Mouse (Mus musculus): ENCODE measurements around the gene Rasal2. TPM values are rescaled to one million over a fixed set of nuclear protein-coding genes. Genes with fewer than 3 reads are reported as not detected.

Rasal2 gene
- total and polyA plus RNA-seq, 3 experiments = 1.5 to 2.6 (median 1.7) TPM

GRCm38 (mm10) chr1:157346661-157347060 lies 65.7 kb downstream of the Rasal2 start:
- H3K9ac ChIP-seq (ENCODE audit: insufficient read depth, low read depth) = no peak overlapping the region
- no peak overlapping the region for H3K27ac ChIP-seq (ENCODE audit: insufficient read depth, low read depth)
- in situ Hi-C loops (cut with MboI; ENCODE audit: low pct_ligation_motif_present, low pct_unique_long_range_greater_than_20kb, low sequenced_read_pairs) (no loop called here), dilution Hi-C loops (cut with MboI; ENCODE audit: extremely low pct_ligation_motif_present, extremely low pct_unique_long_range_greater_than_20kb, low sequenced_read_pairs) (no loop called here)
- no peak overlapping the region for H3K4me3 ChIP-seq (replicated peaks in 1 of 3; ENCODE audit: low read depth in 2 of 3, low read length in 2 of 3, poor library complexity in 1 of 3)
- no peaks in the 10 kb centered on the region for H3K36me3 ChIP-seq (replicated peaks in 1 of 2; ENCODE audit: control insufficient read depth in 1 of 2, insufficient read depth in 1 of 2, low read length in 1 of 2)
- no peak overlapping the region for H3K4me2 ChIP-seq (ENCODE audit: insufficient read depth, low read depth, poor library complexity, severe bottlenecking)
- no peaks in the 10 kb centered on the region for H3K79me2 ChIP-seq (replicated peaks; ENCODE audit: control insufficient read depth, extremely low read depth, insufficient read depth, poor library complexity, severe bottlenecking)
- H3K27me3 ChIP-seq (replicated peaks) = no peaks in the 10 kb centered on the region
- H3K9me3 ChIP-seq (replicated peaks; ENCODE audit: low read length) = no peaks in the 10 kb centered on the region
- DNase-seq (ENCODE audit: extremely low read depth) = no peak
- H3K4me1 ChIP-seq (ENCODE audit: control insufficient read depth in 1 of 2, insufficient read depth in 2 of 2) = no peaks in the 10 kb centered on the region
- TF ChIP-seq KAT2A (IDR thresholded peaks at IDR 0.05; ENCODE audit: insufficient replicate concordance, low read length) (no peak), MAZ (IDR thresholded peaks at IDR 0.05; ENCODE audit: low read depth, low read length) (no peak), BHLHE40 (IDR thresholded peaks at IDR 0.05; ENCODE audit: low read depth, low read length) (no peak), CHD1 (IDR thresholded peaks at IDR 0.05; ENCODE audit: low read depth, low read length) (no peak), SMC3 (IDR thresholded peaks at IDR 0.05; ENCODE audit: low read depth, low read length) (no peak), UBTF (IDR thresholded peaks at IDR 0.05; ENCODE audit: low read depth, low read length) (no peak), MEF2A (IDR thresholded peaks at IDR 0.05; ENCODE audit: borderline replicate concordance, low read depth, low read length) (no peak), MAX (IDR thresholded peaks at IDR 0.05; ENCODE audit: low read length) (no peak), CTCF (conservative IDR thresholded peaks at IDR 0.05 in 1 of 2, IDR thresholded peaks at IDR 0.05 in 1 of 2; ENCODE audit: low read depth in 2 of 2, low read length in 2 of 2) (no peak), MYC (IDR thresholded peaks at IDR 0.05; ENCODE audit: low read depth, low read length) (no peak)

GRCm38 (mm10) chr1:157343519-157343918 lies 68.9 kb downstream of the Rasal2 start:
- no peak for DNase-seq (ENCODE audit: extremely low read depth)
- H3K4me2 ChIP-seq (ENCODE audit: insufficient read depth, low read depth, poor library complexity, severe bottlenecking) = no peak overlapping the region
- H3K9me3 ChIP-seq (replicated peaks; ENCODE audit: low read length) = no peaks in the 10 kb centered on the region
- no peak overlapping the region for H3K4me3 ChIP-seq (replicated peaks in 1 of 3; ENCODE audit: low read depth in 2 of 3, low read length in 2 of 3, poor library complexity in 1 of 3)
- H3K27me3 ChIP-seq (replicated peaks) = no peaks in the 10 kb centered on the region
- TF ChIP-seq CHD2 (IDR thresholded peaks at IDR 0.05; ENCODE audit: low read length) (no peak), UBTF (IDR thresholded peaks at IDR 0.05; ENCODE audit: low read depth, low read length) (no peak), MAZ (IDR thresholded peaks at IDR 0.05; ENCODE audit: low read depth, low read length) (no peak), ZMIZ1 (IDR thresholded peaks at IDR 0.05; ENCODE audit: low read depth, low read length) (no peak), TBP (conservative IDR thresholded peaks at IDR 0.05; ENCODE audit: low read depth, low read length) (no peak), ZKSCAN1 (IDR thresholded peaks at IDR 0.05; ENCODE audit: borderline replicate concordance, low read depth, low read length) (no peak), MEF2A (IDR thresholded peaks at IDR 0.05; ENCODE audit: borderline replicate concordance, low read depth, low read length) (no peak), TCF12 (IDR thresholded peaks at IDR 0.05; ENCODE audit: low read depth, low read length) (no peak), MAX (IDR thresholded peaks at IDR 0.05; ENCODE audit: low read length) (no peak), E2F4 (IDR thresholded peaks at IDR 0.05; ENCODE audit: insufficient replicate concordance, low read depth, low read length) (no peak), MAFK (IDR thresholded peaks at IDR 0.05; ENCODE audit: insufficient replicate concordance, low read length) (no peak), SMC3 (IDR thresholded peaks at IDR 0.05; ENCODE audit: low read depth, low read length) (no peak), USF1 (IDR thresholded peaks at IDR 0.05; ENCODE audit: low read depth, low read length) (no peak), USF2 (conservative IDR thresholded peaks at IDR 0.05; ENCODE audit: low read depth, low read length) (no peak), GABPA (IDR thresholded peaks at IDR 0.05; ENCODE audit: insufficient replicate concordance, low read depth, low read length) (no peak)
- no peak overlapping the region for H3K27ac ChIP-seq (ENCODE audit: insufficient read depth, low read depth)
- H3K9ac ChIP-seq (ENCODE audit: insufficient read depth, low read depth) = no peak overlapping the region
- no peaks in the 10 kb centered on the region for H3K36me3 ChIP-seq (replicated peaks in 1 of 2; ENCODE audit: control insufficient read depth in 1 of 2, insufficient read depth in 1 of 2, low read length in 1 of 2)
- H3K79me2 ChIP-seq (replicated peaks; ENCODE audit: control insufficient read depth, extremely low read depth, insufficient read depth, poor library complexity, severe bottlenecking) = no peaks in the 10 kb centered on the region
- H3K4me1 ChIP-seq (ENCODE audit: control insufficient read depth in 1 of 2, insufficient read depth in 2 of 2) = no peaks in the 10 kb centered on the region
- in situ Hi-C loops (cut with MboI; ENCODE audit: low pct_ligation_motif_present, low pct_unique_long_range_greater_than_20kb, low sequenced_read_pairs) (no loop called here), dilution Hi-C loops (cut with MboI; ENCODE audit: extremely low pct_ligation_motif_present, extremely low pct_unique_long_range_greater_than_20kb, low sequenced_read_pairs) (no loop called here)

Data from CH12.LX (cell line).